Mouse (Mus musculus) megakaryocyte-erythroid progenitor cell, adult 5-6 weeks (primary cell): ENCODE data around the gene Iqcf3. TPM values are rescaled to one million over a fixed set of nuclear protein-coding genes. Genes with fewer than 3 reads are reported as not detected.

Experiments
- ATAC-seq: replicated peaks from 2 replicates; pipeline ENCODE4 v1.8.0; 2016; ENCODE audit warnings: mild to moderate bottlenecking, inconsistent platforms; ENCODE audit not compliant: severe bottlenecking, poor library complexity, low FRiP score, low TSS enrichment
- total RNA-seq, 2 experiments: library from RNA; stranded (forward) in 1 of 2; stranded (reverse) in 1 of 2; fragments of 200-1000, 215-1000 nt in 1 of 2; fragments of >200 nt in 1 of 2; fragmentation: Nextera tagmentation in 1 of 2; gene quantifications; 2 replicates each; pipeline ENCODE4 v1.2.3; 2014 to 2017

Iqcf3 gene
- total RNA-seq, 2 experiments from 2014 or later, result not detected

- ATAC-seq, result no peak
Observed at GRCm38 (mm10) chr9:106457920-106458319, 103.5 kb downstream of the Iqcf3 start.

GRCm38 (mm10) chr9:106457163-106457559 lies 104.3 kb downstream of the Iqcf3 start:
- no peak for ATAC-seq

DNA sequence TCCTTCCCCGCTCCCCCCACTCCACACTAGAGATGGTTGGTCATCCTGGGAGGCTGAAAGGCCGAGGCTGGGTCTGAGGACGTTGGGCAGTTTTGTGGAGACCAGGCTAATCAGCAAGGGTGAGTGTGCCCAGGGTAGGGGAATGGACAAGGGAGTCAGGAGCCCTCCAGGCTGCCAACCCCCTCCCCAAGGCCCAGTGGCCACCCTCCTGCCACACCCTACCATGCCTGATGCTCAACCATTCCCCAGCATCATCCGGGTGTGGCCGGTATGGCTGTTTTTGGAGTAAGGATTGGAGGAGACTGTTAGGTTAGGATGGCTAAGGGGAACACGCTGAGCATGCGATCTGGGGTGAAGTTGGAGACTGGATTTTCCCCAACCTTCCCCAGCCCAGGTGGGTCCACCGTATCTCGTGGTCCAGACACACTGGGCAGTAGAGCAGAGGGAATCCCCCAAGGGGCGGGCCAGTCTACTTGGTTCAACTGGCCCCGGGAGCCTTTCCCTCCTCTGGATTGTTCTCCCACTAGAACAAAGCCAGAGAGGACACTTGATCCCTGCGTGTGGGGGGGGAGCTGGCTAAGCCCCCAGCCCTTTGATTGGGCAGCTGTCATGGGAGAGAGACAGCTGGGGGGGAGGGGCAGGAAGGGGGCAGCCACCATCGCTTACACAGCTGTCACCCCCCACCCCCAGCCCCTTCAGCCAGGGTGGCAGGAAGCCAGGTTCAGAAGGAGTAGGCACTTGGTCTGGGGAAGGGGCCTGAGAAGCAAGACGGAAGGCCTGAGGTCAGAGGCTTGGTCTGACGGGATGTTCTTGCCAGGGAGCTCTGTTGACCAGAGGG lies 104.9 kb downstream of the Iqcf3 start:
- no peak for ATAC-seq

- no peak for ATAC-seq
Observed at GRCm38 (mm10) chr9:106454888-106455681, 106.3 kb downstream of the Iqcf3 start.

GRCm38 (mm10) chr9:106454071-106454761 lies 107.2 kb downstream of the Iqcf3 start:
- no peak for ATAC-seq

- peak; percentile 24; the same call in 1 of the 2 replicates for ATAC-seq
Observed at GRCm38 (mm10) chr9:106453271-106454070, 108.0 kb downstream of the Iqcf3 start, which contains the start of gene Pcbp4. Gene Pcbp4, plus strand, starts transcription at chr9:106453291.

Other genes with a start within 250 kb of the Iqcf3 start
- 19.0 and 22.9 TPM in 2 replicates for gene Dusp7, start 193.0 kb downstream of the Iqcf3 start, total RNA-seq (2014; fragmentation: Nextera tagmentation)
- gene Dusp7, start 193.0 kb downstream of the Iqcf3 start, total RNA-seq (2017), result 3.2 and 7.2 TPM in 2 replicates
- 3,119 and 3,478 TPM in 2 replicates for gene Rpl29, start 132.2 kb downstream of the Iqcf3 start, total RNA-seq (2014; fragmentation: Nextera tagmentation)
- gene Rpl29, start 132.2 kb downstream of the Iqcf3 start, total RNA-seq (2017), result 1,796 and 2,125 TPM in 2 replicates
- gene Acy1, start 123.3 kb downstream of the Iqcf3 start, total RNA-seq (2014; fragmentation: Nextera tagmentation), result 17.3 and 22.0 TPM in 2 replicates
- 20.9 and 22.4 TPM in 2 replicates for gene Acy1, start 123.3 kb downstream of the Iqcf3 start, total RNA-seq (2017)
- 11.9 and 14.9 TPM in 2 replicates for gene Abhd14b, start 114.2 kb downstream of the Iqcf3 start, total RNA-seq (2014; fragmentation: Nextera tagmentation)
- 3.6 and 4.9 TPM in 2 replicates for gene Abhd14b, start 114.2 kb downstream of the Iqcf3 start, total RNA-seq (2017)
- 40.5 and 56.0 TPM in 2 replicates for gene Abhd14a, start 114.0 kb downstream of the Iqcf3 start, total RNA-seq (2014; fragmentation: Nextera tagmentation)
- 18.6 and 31.0 TPM in 2 replicates for gene Abhd14a, start 114.0 kb downstream of the Iqcf3 start, total RNA-seq (2017)
- 0.40 and 6.6 TPM in 2 replicates for gene Pcbp4, start 108.3 kb downstream of the Iqcf3 start, total RNA-seq (2014; fragmentation: Nextera tagmentation)
- gene Pcbp4, start 108.3 kb downstream of the Iqcf3 start, total RNA-seq (2017), result 0.30 and 0.89 TPM in 2 replicates
- gene Gpr62, start 95.7 kb downstream of the Iqcf3 start, total RNA-seq (2014; fragmentation: Nextera tagmentation), result not detected in 2 replicates
- gene Gpr62, start 95.7 kb downstream of the Iqcf3 start, total RNA-seq (2017), result not detected in 2 replicates
- 57.3 and 80.8 TPM in 2 replicates for gene Rrp9, start 85.7 kb downstream of the Iqcf3 start, total RNA-seq (2014; fragmentation: Nextera tagmentation)
- gene Rrp9, start 85.7 kb downstream of the Iqcf3 start, total RNA-seq (2017), result 80.0 and 82.4 TPM in 2 replicates
- 2.2 and 2.5 TPM in 2 replicates for gene Parp3, start 84.7 kb downstream of the Iqcf3 start, total RNA-seq (2014; fragmentation: Nextera tagmentation)
- gene Parp3, start 84.7 kb downstream of the Iqcf3 start, total RNA-seq (2017), result 2.0 and 4.2 TPM in 2 replicates
- gene Iqcf1, start 61.7 kb downstream of the Iqcf3 start, total RNA-seq (2014; fragmentation: Nextera tagmentation), result not detected in 2 replicates
- not detected in 2 replicates for gene Iqcf1, start 61.7 kb downstream of the Iqcf3 start, total RNA-seq (2017)
- gene Iqcf5, start 47.1 kb downstream of the Iqcf3 start, total RNA-seq (2014; fragmentation: Nextera tagmentation), result not detected in 2 replicates
- not detected in 2 replicates for gene Iqcf5, start 47.1 kb downstream of the Iqcf3 start, total RNA-seq (2017)
- not detected in 2 replicates for gene Iqcf4, start 9.4 kb upstream of the Iqcf3 start, total RNA-seq (2014; fragmentation: Nextera tagmentation)
- gene Iqcf4, start 9.4 kb upstream of the Iqcf3 start, total RNA-seq (2017), result not detected in 2 replicates
- gene Iqcf6, start 65.0 kb upstream of the Iqcf3 start, total RNA-seq (2014; fragmentation: Nextera tagmentation), result not detected in 2 replicates
- not detected in 2 replicates for gene Iqcf6, start 65.0 kb upstream of the Iqcf3 start, total RNA-seq (2017)
- gene Grm2, start 94.5 kb upstream of the Iqcf3 start, total RNA-seq (2014; fragmentation: Nextera tagmentation), result not detected in 2 replicates
- gene Grm2, start 94.5 kb upstream of the Iqcf3 start, total RNA-seq (2017), result not detected in 2 replicates
- gene Tex264, start 124.3 kb upstream of the Iqcf3 start, total RNA-seq (2014; fragmentation: Nextera tagmentation), result 23.8 and 28.7 TPM in 2 replicates
- gene Tex264, start 124.3 kb upstream of the Iqcf3 start, total RNA-seq (2017), result 20.9 and 24.1 TPM in 2 replicates
- gene Rad54l2, start 227.6 kb upstream of the Iqcf3 start, total RNA-seq (2014; fragmentation: Nextera tagmentation), result 15.9 and 22.7 TPM in 2 replicates
- 15.6 and 23.2 TPM in 2 replicates for gene Rad54l2, start 227.6 kb upstream of the Iqcf3 start, total RNA-seq (2017)